In genomic region chr5:43116821-43117220, GRCm38 (mm10) we compare ENCODE assay signal across 14 mouse cellular contexts.
DNase-seq lines count a peak whose midpoint lies in the region; ATAC-seq and TF ChIP-seq lines count a peak whose summit lies in the region.
"Had no signal": no experiment of that assay in that cellular context is flagged by ENCODE, and none has a peak within 500 bp of the region (broad histone marks: within the 10 kb centered on the region; RNA-seq: fewer than 3 reads in every experiment).

No protein-coding gene starts in this region.

- H3K27ac ChIP-seq in forebrain, embryonic 13.5 days, result no peak overlapping the region
- no peak overlapping the region for H3K27ac ChIP-seq in forebrain, embryonic 11.5 days (ENCODE audit: low read depth, low read length)
- H3K27ac ChIP-seq in CH12.LX (ENCODE audit: insufficient read depth, low read depth), result no peak overlapping the region
- no peak overlapping the region for H3K27ac ChIP-seq in liver, postnatal 0 days (ENCODE audit: low read depth)
- H3K27ac ChIP-seq: embryonic facial prominence, embryonic 13.5 days; heart, embryonic 10.5 days; neural tube, embryonic 13.5 days had no signal

- no peak for DNase-seq in forebrain, embryonic 11.5 days (ENCODE audit: low spot score)
- peak; percentile 60 for DNase-seq in CH12.LX (ENCODE audit: extremely low read depth)
- peak; percentile 11 for DNase-seq in adrenal gland, postnatal 25 days
- DNase-seq in fibroblast of lung, adult 2 months (ENCODE audit: low read depth), result peak; percentile 38
- DNase-seq in liver, postnatal 0 days, result no peak
- no peak for DNase-seq in testis, postnatal 14 days (ENCODE audit: low spot score)
- no peak for DNase-seq in kidney, postnatal 4 days
- DNase-seq: cerebellum, adult 8-10 months; gastrocnemius, postnatal 14 days; retina, postnatal 1 day had no signal

- no peak overlapping the region for H3K4me2 ChIP-seq in forebrain, embryonic 13.5 days
- no peak overlapping the region for H3K4me2 ChIP-seq in forebrain, embryonic 11.5 days (ENCODE audit: low read depth, low read length, severe bottlenecking)
- peak overlapping the region; percentile 26; the same call in 1 of the 2 replicates for H3K4me2 ChIP-seq in CH12.LX (ENCODE audit: insufficient read depth, low read depth, poor library complexity, severe bottlenecking)
- no peak overlapping the region for H3K4me2 ChIP-seq in liver, postnatal 0 days (ENCODE audit: low read depth, low read length)
- H3K4me2 ChIP-seq: embryonic facial prominence, embryonic 13.5 days; neural tube, embryonic 13.5 days had no signal

- no peak for TF ChIP-seq RAD21 in CH12.LX (IDR thresholded peaks at IDR 0.05; ENCODE audit: low read depth, low read length)

- peak; percentile 83 for TF ChIP-seq EP300 in CH12.LX (IDR thresholded peaks at IDR 0.05; ENCODE audit: low read length)
- no peak for TF ChIP-seq EP300 in liver, postnatal 0 days (IDR thresholded peaks at IDR 0.05; ENCODE audit: low read depth)

- no peaks in the 10 kb centered on the region for H3K79me2 ChIP-seq in CH12.LX (replicated peaks; ENCODE audit: control insufficient read depth, extremely low read depth, insufficient read depth, poor library complexity, severe bottlenecking)

- TF ChIP-seq CTCF in CH12.LX (conservative IDR thresholded peaks at IDR 0.05 in 1 of 2, IDR thresholded peaks at IDR 0.05 in 1 of 2; ENCODE audit: low read depth in 2 of 2, low read length in 2 of 2), result no peak
- no peak for TF ChIP-seq CTCF in liver, postnatal 0 days (IDR thresholded peaks at IDR 0.05; ENCODE audit: low read depth)

- no peaks in the 10 kb centered on the region for H3K4me1 ChIP-seq in forebrain, embryonic 13.5 days
- H3K4me1 ChIP-seq in forebrain, embryonic 11.5 days (replicated peaks; ENCODE audit: control insufficient read depth, insufficient read depth, low read length), result no peaks in the 10 kb centered on the region
- peaks cover 6 to 44% of the 10 kb centered on the region in 2 experiments; a peak in 3 of 4 replicates for H3K4me1 ChIP-seq in CH12.LX (ENCODE audit: control insufficient read depth in 1 of 2, insufficient read depth in 2 of 2)
- no peaks in the 10 kb centered on the region for H3K4me1 ChIP-seq in liver, postnatal 0 days (ENCODE audit: insufficient read depth)
- H3K4me1 ChIP-seq: embryonic facial prominence, embryonic 13.5 days had no signal

- H3K4me3 ChIP-seq in forebrain, embryonic 13.5 days, result no peak overlapping the region
- H3K4me3 ChIP-seq in forebrain, embryonic 11.5 days (ENCODE audit: low read depth, low read length), result no peak overlapping the region
- H3K4me3 ChIP-seq in CH12.LX (replicated peaks in 1 of 3; ENCODE audit: low read depth in 2 of 3, low read length in 2 of 3, poor library complexity in 1 of 3), result no peak overlapping the region
- no peak overlapping the region for H3K4me3 ChIP-seq in liver, postnatal 0 days (ENCODE audit: low read depth, low read length)
- H3K4me3 ChIP-seq: embryonic facial prominence, embryonic 13.5 days; heart, embryonic 10.5 days; neural tube, embryonic 13.5 days had no signal

- no peaks in the 10 kb centered on the region for H3K9me3 ChIP-seq in forebrain, embryonic 13.5 days (replicated peaks)
- no peaks in the 10 kb centered on the region for H3K9me3 ChIP-seq in forebrain, embryonic 11.5 days (ENCODE audit: control insufficient read depth, low read length)
- H3K9me3 ChIP-seq in CH12.LX (replicated peaks; ENCODE audit: low read length), result no peaks in the 10 kb centered on the region
- H3K9me3 ChIP-seq in liver, postnatal 0 days (ENCODE audit: low read length), result no peaks in the 10 kb centered on the region
- H3K9me3 ChIP-seq: embryonic facial prominence, embryonic 13.5 days; heart, embryonic 10.5 days; neural tube, embryonic 13.5 days had no signal

- H3K27me3 ChIP-seq in forebrain, embryonic 13.5 days, result no peaks in the 10 kb centered on the region
- no peaks in the 10 kb centered on the region for H3K27me3 ChIP-seq in forebrain, embryonic 11.5 days (ENCODE audit: control insufficient read depth, insufficient read depth, low read length)
- no peaks in the 10 kb centered on the region for H3K27me3 ChIP-seq in CH12.LX (replicated peaks)
- H3K27me3 ChIP-seq in liver, postnatal 0 days (ENCODE audit: insufficient read depth, low read length), result no peaks in the 10 kb centered on the region
- H3K27me3 ChIP-seq: embryonic facial prominence, embryonic 13.5 days; neural tube, embryonic 13.5 days had no signal

- dilution Hi-C loops in CH12.LX (cut with MboI; ENCODE audit: extremely low pct_ligation_motif_present, extremely low pct_unique_long_range_greater_than_20kb, low sequenced_read_pairs), result no loop called here

- in situ Hi-C loops in CH12.LX (cut with MboI; ENCODE audit: low pct_ligation_motif_present, low pct_unique_long_range_greater_than_20kb, low sequenced_read_pairs), result no loop called here

- peak; percentile 36; the same call in 1 of the 2 replicates for ATAC-seq in forebrain, embryonic 13.5 days
- ATAC-seq in forebrain, embryonic 11.5 days (replicated peaks; ENCODE audit: low FRiP score), result no peak
- ATAC-seq in liver, postnatal 0 days, result no peak

- WGBS in forebrain, embryonic 13.5 days, result 68% methylated on average over 7 of the region's 7 CpGs
- WGBS in forebrain, embryonic 11.5 days, result 77% methylated on average over 7 of the region's 7 CpGs
- WGBS in liver, postnatal 0 days (ENCODE audit: insufficient replicate concordance), result 64% methylated on average over 7 of the region's 7 CpGs

- H3K36me3 ChIP-seq in forebrain, embryonic 13.5 days (ENCODE audit: poor library complexity, severe bottlenecking), result no peaks in the 10 kb centered on the region
- no peaks in the 10 kb centered on the region for H3K36me3 ChIP-seq in forebrain, embryonic 11.5 days (ENCODE audit: control insufficient read depth, insufficient read depth, low read length)
- H3K36me3 ChIP-seq in CH12.LX (replicated peaks in 1 of 2; ENCODE audit: control insufficient read depth in 1 of 2, insufficient read depth in 1 of 2, low read length in 1 of 2), result no peaks in the 10 kb centered on the region
- no peaks in the 10 kb centered on the region for H3K36me3 ChIP-seq in liver, postnatal 0 days (replicated peaks; ENCODE audit: insufficient read depth, low read length)
- H3K36me3 ChIP-seq: embryonic facial prominence, embryonic 13.5 days; heart, embryonic 10.5 days; neural tube, embryonic 13.5 days had no signal

- no peak overlapping the region for H3K9ac ChIP-seq in forebrain, embryonic 13.5 days
- H3K9ac ChIP-seq in forebrain, embryonic 11.5 days (ENCODE audit: low read length), result no peak overlapping the region
- H3K9ac ChIP-seq in CH12.LX (ENCODE audit: insufficient read depth, low read depth), result no peak overlapping the region
- no peak overlapping the region for H3K9ac ChIP-seq in liver, postnatal 0 days (replicated peaks)
- H3K9ac ChIP-seq: embryonic facial prominence, embryonic 13.5 days; neural tube, embryonic 13.5 days had no signal

- no peak for TF ChIP-seq POLR2A in CH12.LX (IDR thresholded peaks at IDR 0.05; ENCODE audit: low read depth, low read length)

TF ChIP-seq in CH12.LX, 34 proteins besides CTCF, POLR2A, EP300 and RAD21 (continues in another document):
- TF ChIP-seq GABPA (IDR thresholded peaks at IDR 0.05; ENCODE audit: insufficient replicate concordance, low read depth, low read length), result no peak
- no peak for TF ChIP-seq SIN3A (IDR thresholded peaks at IDR 0.05; ENCODE audit: low read length)
- TF ChIP-seq ZMIZ1 (IDR thresholded peaks at IDR 0.05; ENCODE audit: low read depth, low read length), result no peak
- no peak for TF ChIP-seq E2F4 (IDR thresholded peaks at IDR 0.05; ENCODE audit: insufficient replicate concordance, low read depth, low read length)
- no peak for TF ChIP-seq KAT2A (IDR thresholded peaks at IDR 0.05; ENCODE audit: insufficient replicate concordance, low read length)
- peak; percentile 89 for TF ChIP-seq BHLHE40 (IDR thresholded peaks at IDR 0.05; ENCODE audit: low read depth, low read length)
- TF ChIP-seq USF2 (conservative IDR thresholded peaks at IDR 0.05; ENCODE audit: low read depth, low read length), result no peak
- TF ChIP-seq IRF4 (IDR thresholded peaks at IDR 0.05; ENCODE audit: low read depth, low read length), result peak; percentile 80; the same call in 1 of the 2 replicates
- no peak for TF ChIP-seq RCOR1 (conservative IDR thresholded peaks at IDR 0.05; ENCODE audit: low read depth, low read length)
- no peak for TF ChIP-seq MAZ (IDR thresholded peaks at IDR 0.05; ENCODE audit: low read depth, low read length)
- TF ChIP-seq MAX (IDR thresholded peaks at IDR 0.05; ENCODE audit: low read length), result no peak
- no peak for TF ChIP-seq CHD2 (IDR thresholded peaks at IDR 0.05; ENCODE audit: low read length)
- no peak for TF ChIP-seq CHD1 (IDR thresholded peaks at IDR 0.05; ENCODE audit: low read depth, low read length)
- no peak for TF ChIP-seq USF1 (IDR thresholded peaks at IDR 0.05; ENCODE audit: low read depth, low read length)
- no peak for TF ChIP-seq ZNF384 (IDR thresholded peaks at IDR 0.05; ENCODE audit: low read depth, low read length)
- TF ChIP-seq NELFE (IDR thresholded peaks at IDR 0.05; ENCODE audit: low read depth, low read length), result no peak
- TF ChIP-seq TCF12 (IDR thresholded peaks at IDR 0.05; ENCODE audit: low read depth, low read length), result peak; percentile 52; the same call in 1 of the 2 replicates
- no peak for TF ChIP-seq ZC3H11A (IDR thresholded peaks at IDR 0.05; ENCODE audit: low read depth, low read length)
- 0 out of 2 replicates have a peak, but pooled peaks have one; percentile 20 for TF ChIP-seq MYC (IDR thresholded peaks at IDR 0.05; ENCODE audit: low read depth, low read length)
- no peak for TF ChIP-seq HCFC1 (IDR thresholded peaks at IDR 0.05; ENCODE audit: low read depth, low read length)
- TF ChIP-seq ZKSCAN1 (IDR thresholded peaks at IDR 0.05; ENCODE audit: borderline replicate concordance, low read depth, low read length), result no peak
- TF ChIP-seq UBTF (IDR thresholded peaks at IDR 0.05; ENCODE audit: low read depth, low read length), result no peak
- TF ChIP-seq JUND (conservative IDR thresholded peaks at IDR 0.05; ENCODE audit: low read depth, low read length), result peak; percentile 77
- TF ChIP-seq TBP (conservative IDR thresholded peaks at IDR 0.05; ENCODE audit: low read depth, low read length), result no peak
- no peak for TF ChIP-seq MXI1 (IDR thresholded peaks at IDR 0.05; ENCODE audit: low read depth, low read length)
- no peak for TF ChIP-seq SMC3 (IDR thresholded peaks at IDR 0.05; ENCODE audit: low read depth, low read length)
- TF ChIP-seq ELF1 (IDR thresholded peaks at IDR 0.05; ENCODE audit: low read depth, low read length), result no peak
- peak; percentile 75 for TF ChIP-seq JUN (IDR thresholded peaks at IDR 0.05; ENCODE audit: insufficient read depth, low read depth, low read length)
- TF ChIP-seq ETS1 (conservative IDR thresholded peaks at IDR 0.05; ENCODE audit: low read depth, low read length), result peak; percentile 85
- no peak for TF ChIP-seq PAX5 (IDR thresholded peaks at IDR 0.05; ENCODE audit: low read length)
- TF ChIP-seq MEF2A (IDR thresholded peaks at IDR 0.05; ENCODE audit: borderline replicate concordance, low read depth, low read length), result peak; percentile 50; the same call in 1 of the 2 replicates

Comparison
In these comparisons a context has a peak if more than half of its experiments do, and no peak if none do; other contexts are left out.
1. DNase-seq: peak in CH12.LX (single experiment), adrenal gland, postnatal 25 days (single experiment) and fibroblast of lung, adult 2 months (single experiment); none in forebrain, embryonic 11.5 days (single experiment), liver, postnatal 0 days (single experiment), testis, postnatal 14 days (single experiment) and kidney, postnatal 4 days (0 of 2).